Mouse (Mus musculus) Patski (cell line): ENCODE measurements around the gene Cacna2d2. TPM values are rescaled to one million over a fixed set of nuclear protein-coding genes. Genes with fewer than 3 reads are reported as not detected.

Experiments used
- ATAC-seq: fragments of 100-300 bp; one replicate; pipeline ENCODE4 v1.8.0; 2021
- CTCF ChIA-PET: fragments of 350-600 bp; sonication (Branson Sonifier 250); formaldehyde crosslinking; loops from one replicate; lab custom pipeline; 2022; ENCODE audit warnings: inconsistent platforms; lab: Charles Lee
- POLR2A ChIA-PET: fragments of 350-600 bp; sonication (Branson Sonifier 250); formaldehyde crosslinking; loops from one replicate; lab custom pipeline; 2022; ENCODE audit warnings: antibody characterized with exemption, inconsistent platforms; lab: Charles Lee
- DNase-seq: peaks from one replicate; pipeline ENCODE4 v3.0.0-alpha.2; 2011; ENCODE audit warnings: low read depth, low spot score
- H3K27me3 ChIP-seq: fragments of 371-371 bp; one replicate; pipeline ENCODE4 v1.5.1; 2021
- CTCF ChIP-seq: fragments of 100-300 bp; IDR thresholded peaks from one replicate; pipeline ENCODE4 v1.5.1; 2021
- in situ Hi-C: fragments of 300-500 bp; cut with MboI; formaldehyde crosslinking; loops from 3 replicates; pipeline ENCODE4 v1.11.1; 2018; ENCODE audit warnings: low pct_unique_long_range_greater_than_20kb, mixed read lengths
- polyA plus RNA-seq: library from polyadenylated mRNA; unstranded; gene quantifications from one replicate; pipeline ENCODE4 v1.2.3, GENCODE M21; 2021

The Cacna2d2 gene
- polyA plus RNA-seq, 1 experiment from 2014 or later, result 0.01 TPM

DNA sequence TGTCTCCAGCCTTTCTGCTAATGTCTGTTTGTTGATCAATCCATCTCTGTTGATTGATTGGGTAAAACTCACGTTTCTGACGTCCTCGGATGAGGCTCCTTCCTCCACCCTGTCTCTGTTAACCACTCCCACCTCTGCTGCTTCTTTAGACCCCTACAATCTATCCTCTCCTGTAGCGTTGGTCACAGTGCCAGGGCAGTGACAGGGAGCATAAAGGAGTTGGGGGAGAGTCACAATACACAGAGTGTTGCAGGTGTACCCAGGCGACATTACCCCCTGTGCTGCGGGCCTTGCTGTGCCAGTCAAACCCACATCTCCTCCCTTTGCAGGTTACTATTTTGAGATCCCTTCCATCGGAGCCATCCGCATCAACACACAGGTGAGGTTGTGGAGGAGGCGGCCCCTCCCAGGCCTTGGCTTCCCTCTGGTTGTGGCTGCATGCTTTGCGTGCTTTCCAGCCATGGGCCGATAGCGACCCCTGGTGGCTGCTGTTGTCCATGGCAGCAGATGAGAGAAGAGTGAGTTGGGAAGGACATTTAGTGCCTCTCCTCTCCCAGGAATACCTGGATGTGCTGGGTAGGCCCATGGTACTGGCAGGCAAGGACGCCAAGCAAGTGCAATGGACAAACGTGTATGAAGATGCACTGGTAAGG is 115.0 kb downstream of the Cacna2d2 start:
- ChIA-PET POLR2A (no interaction called here), CTCF (no interaction called here)
- in situ Hi-C loops, result loop anchor here (5.0 kb wide), 2 partner anchors 147 to 222 kb away; no protein-coding TSS in a partner anchor
- peaks cover 28% of the 10 kb centered on the region for H3K27me3 ChIP-seq
- DNase-seq, result no peak
- ATAC-seq, result no peak
- TF ChIP-seq CTCF, result no peak

DNA sequence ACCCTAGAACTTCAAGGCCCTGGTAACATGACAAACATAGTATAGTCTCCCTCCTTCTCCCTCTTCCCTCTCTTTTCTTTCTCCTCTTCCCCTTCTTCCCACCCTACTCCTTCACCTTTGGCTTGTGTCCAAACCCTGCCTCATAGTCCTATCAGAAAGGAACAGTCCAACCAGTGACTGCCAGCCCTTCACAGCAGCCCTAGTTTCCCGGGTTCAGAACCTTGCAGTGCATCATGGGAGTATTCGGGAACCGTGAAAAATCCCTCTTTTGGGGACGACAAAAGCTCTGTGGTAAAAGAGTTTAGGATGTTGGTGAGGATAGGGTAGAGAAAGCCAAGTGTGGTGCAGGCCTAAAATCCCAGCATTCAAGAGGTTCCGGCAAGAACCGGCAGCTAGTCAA is 120.9 kb downstream of the Cacna2d2 start:
- in situ Hi-C loops, result no loop called here
- H3K27me3 ChIP-seq, result peaks cover 33% of the 10 kb centered on the region
- TF ChIP-seq CTCF, result no peak
- ATAC-seq, result no peak
- POLR2A ChIA-PET, result no interaction called here
- no peak for DNase-seq
- CTCF ChIA-PET, result no interaction called here

DNA sequence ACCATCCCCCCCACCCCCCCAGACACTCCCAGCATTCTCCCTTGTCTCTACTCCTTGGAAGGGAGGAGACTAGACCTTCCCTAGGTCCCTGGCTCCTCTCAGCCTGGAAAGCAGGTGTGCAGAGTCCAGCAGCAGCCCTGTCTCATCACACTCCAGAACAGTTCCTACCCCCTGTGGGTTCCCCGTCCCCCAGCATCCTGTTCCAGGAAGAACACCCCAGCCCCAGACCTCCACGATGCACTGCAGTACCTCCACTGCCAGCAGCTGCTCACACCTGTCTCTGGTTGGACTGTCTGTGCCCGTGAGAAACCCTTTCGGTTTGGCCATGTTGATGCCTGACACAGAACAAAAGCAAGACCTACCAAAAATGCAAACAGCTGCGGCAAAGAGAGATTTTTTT is 121.8 kb downstream of the Cacna2d2 start:
- ATAC-seq, result no peak
- CTCF ChIA-PET, result no interaction called here
- DNase-seq, result no peak
- no peak for TF ChIP-seq CTCF
- in situ Hi-C loops, result no loop called here
- POLR2A ChIA-PET, result no interaction called here
- H3K27me3 ChIP-seq, result peaks cover 36% of the 10 kb centered on the region

GRCm38 (mm10) chr9:107521711-107522399 is 122.4 kb downstream of the Cacna2d2 start:
- H3K27me3 ChIP-seq, result peaks cover 42% of the 10 kb centered on the region

DNA sequence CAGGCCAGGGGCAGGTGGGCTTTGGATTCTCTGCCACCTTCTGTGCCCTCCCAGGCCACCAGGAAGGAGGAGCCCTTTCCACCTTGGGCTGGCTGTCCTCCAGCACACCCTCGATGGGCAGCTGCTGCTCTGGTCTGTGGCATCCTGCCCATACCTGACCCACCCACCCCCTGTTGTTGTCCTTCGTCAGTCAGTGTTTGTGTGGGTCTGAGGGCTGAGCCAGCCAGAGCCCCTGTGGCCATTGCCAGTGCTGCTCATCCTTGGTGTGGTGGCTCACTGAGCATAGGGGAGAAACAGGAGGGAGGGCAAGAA is 122.9 kb downstream of the Cacna2d2 start:
- in situ Hi-C loops, result no loop called here
- H3K27me3 ChIP-seq, result peaks cover 44% of the 10 kb centered on the region

More at GRCm38 (mm10) chr9:107521711-107522399, 122.4 kb downstream of the Cacna2d2 start:
- ChIA-PET POLR2A (no interaction called here), CTCF (no interaction called here)
- in situ Hi-C loops, result no loop called here
- no peak for TF ChIP-seq CTCF
- no peak for DNase-seq
- no peak for ATAC-seq

GRCm38 (mm10) chr9:107526198-107527026 is 127.0 kb downstream of the Cacna2d2 start:
- ATAC-seq, result no peak
- POLR2A ChIA-PET, result no interaction called here
- CTCF ChIA-PET, result no interaction called here
- no peak for DNase-seq
- TF ChIP-seq CTCF, result no peak
- in situ Hi-C loops, result loop anchor here (25.0 kb wide), 1 partner anchor 839 kb away; the partner anchor contains the start of gene Tex264
- H3K27me3 ChIP-seq, result peaks cover 32% of the 10 kb centered on the region

More for the DNA sequence above, 122.9 kb downstream of the Cacna2d2 start:
- CTCF ChIA-PET, result no interaction called here
- ATAC-seq (no peak), DNase-seq (no peak)
- TF ChIP-seq CTCF, result no peak
- POLR2A ChIA-PET, result no interaction called here

- CTCF ChIA-PET, result no interaction called here
- in situ Hi-C loops, result loop anchor here (25.0 kb wide), 1 partner anchor 847 kb away; the partner anchor contains the start of gene Tex264
- peak; percentile 86 for DNase-seq
Measured at GRCm38 (mm10) chr9:107533791-107534407, 134.5 kb downstream of the Cacna2d2 start, which contains the start of gene Tmem115. TSS of gene Tmem115 (plus strand) at chr9:107533945.

GRCm38 (mm10) chr9:107534408-107535202 is 135.2 kb downstream of the Cacna2d2 start:
- ChIA-PET CTCF (no interaction called here), POLR2A (no interaction called here)
- no peak for TF ChIP-seq CTCF
- ATAC-seq (peak; percentile 10), DNase-seq (no peak)
- in situ Hi-C loops, result loop anchor here (25.0 kb wide), 1 partner anchor 847 kb away; the partner anchor contains the start of gene Tex264
- no peaks in the 10 kb centered on the region for H3K27me3 ChIP-seq

More at GRCm38 (mm10) chr9:107533791-107534407, 134.5 kb downstream of the Cacna2d2 start, which contains the start of gene Tmem115:
- ATAC-seq, result peak; percentile 97
- no peaks in the 10 kb centered on the region for H3K27me3 ChIP-seq
- TF ChIP-seq CTCF, result no peak
- POLR2A ChIA-PET, result no interaction called here

- no peaks in the 10 kb centered on the region for H3K27me3 ChIP-seq
- DNase-seq, result no peak
- ChIA-PET CTCF (no interaction called here), POLR2A (no interaction called here)
- in situ Hi-C loops, result loop anchor here (25.0 kb wide), 1 partner anchor 851 kb away; the partner anchor contains the start of gene Tex264
- no peak for TF ChIP-seq CTCF
- ATAC-seq, result no peak
Measured at GRCm38 (mm10) chr9:107538231-107538630, 138.8 kb downstream of the Cacna2d2 start.
